Mouse (Mus musculus) heart, adult 2 months (tissue): ENCODE data around the gene Spz1.

ENCODE experiments used
- CTCF ChIP-seq: fragments of 200-600 bp; IDR thresholded peaks from 2 replicates; pipeline ENCODE4 v1.8.1; 2022; ENCODE audit warnings: antibody characterized with exemption, mild to moderate bottlenecking, moderate library complexity
- EP300 ChIP-seq: fragments of 200-500 bp; IDR thresholded peaks from 2 replicates; pipeline ENCODE4 v1.6.1; 2011; ENCODE audit warnings: low read depth, low read length, control low read depth; ENCODE audit not compliant: insufficient read depth

- TF ChIP-seq CTCF (no peak), EP300 (no peak)
These were observed 13.3 kb upstream of the Spz1 start for GRCm38 (mm10) chr13:92589255-92589654.
